Mouse (Mus musculus) left cerebral cortex, adult 9 months (tissue): ENCODE results near the gene Tchh.
"Not testable (repeated sequence)": the region's sequence is repeated elsewhere in the genome, so short reads cannot be mapped to it uniquely, and the experiment has no call there.

Experiments
- DNase-seq, 2 experiments: peaks; one replicate each; pipeline ENCODE4 v3.0.0; 2022; ENCODE audit warnings: low spot score in 2 of 2

The Tchh gene

GRCm38 (mm10) chr3:93493992-93494391 lies 51.9 kb downstream of the Tchh start:
- DNase-seq: peak; percentile 11 to 68

DNA sequence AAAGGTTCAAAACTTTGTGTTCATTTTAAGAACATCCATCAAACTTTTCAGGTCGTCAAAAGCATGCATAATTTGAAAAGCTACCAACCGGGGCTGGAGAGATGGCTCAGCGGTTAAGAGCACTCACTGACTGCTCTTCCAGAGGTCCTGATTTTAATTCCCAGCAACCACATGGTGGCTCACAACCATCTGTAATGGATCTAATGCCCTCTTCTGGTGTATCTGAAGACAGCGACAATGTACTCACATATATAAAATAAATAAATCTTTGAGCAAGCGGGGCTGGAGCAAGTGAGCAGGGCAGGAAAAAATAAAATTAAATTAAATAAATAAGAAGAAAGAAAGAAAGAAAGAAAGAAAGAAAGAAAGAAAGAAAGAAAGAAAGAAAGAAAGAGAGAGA lies 52.6 kb downstream of the Tchh start:
- not testable (repeated sequence) for DNase-seq

DNA sequence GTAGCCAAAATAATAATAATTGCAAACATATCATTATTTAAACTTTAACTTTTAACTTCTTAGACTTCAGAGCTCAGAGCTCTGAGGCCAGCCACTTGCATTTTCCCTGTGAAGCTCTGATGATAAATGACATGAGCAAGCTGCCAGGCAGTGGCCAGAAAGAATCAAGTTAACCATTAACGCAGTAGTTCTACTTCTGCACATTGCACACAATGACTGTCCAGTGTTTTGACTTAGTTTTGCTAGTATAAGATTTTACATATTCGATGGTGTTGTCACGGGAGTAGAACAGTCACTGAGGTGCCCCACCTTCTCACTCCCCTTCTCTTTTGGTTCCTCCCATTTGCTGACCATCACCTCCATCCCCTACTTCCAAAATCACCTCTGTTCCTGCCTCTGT lies 55.0 kb downstream of the Tchh start:
- no peak for DNase-seq
